Mouse (Mus musculus) erythroblast, embryonic 14.5 days (primary cell): ENCODE measurements at regions not wholly inside any gene's neighbourhood (a gene's known extent, or its start where the extent isn't known, plus 50 kb on each side); places are given as distances from the start of the nearest gene placed in this dataset.

Experiments
- GATA1 ChIP-seq: IDR thresholded peaks from 2 replicates; pipeline ENCODE4 v1.6.1; 2012; ENCODE audit warnings: low read length, inconsistent platforms, mixed read lengths
- TAL1 ChIP-seq: IDR thresholded peaks from 3 replicates; pipeline ENCODE4 v1.6.1; 2012; ENCODE audit warnings: low read length, inconsistent platforms, mixed read lengths

DNA sequence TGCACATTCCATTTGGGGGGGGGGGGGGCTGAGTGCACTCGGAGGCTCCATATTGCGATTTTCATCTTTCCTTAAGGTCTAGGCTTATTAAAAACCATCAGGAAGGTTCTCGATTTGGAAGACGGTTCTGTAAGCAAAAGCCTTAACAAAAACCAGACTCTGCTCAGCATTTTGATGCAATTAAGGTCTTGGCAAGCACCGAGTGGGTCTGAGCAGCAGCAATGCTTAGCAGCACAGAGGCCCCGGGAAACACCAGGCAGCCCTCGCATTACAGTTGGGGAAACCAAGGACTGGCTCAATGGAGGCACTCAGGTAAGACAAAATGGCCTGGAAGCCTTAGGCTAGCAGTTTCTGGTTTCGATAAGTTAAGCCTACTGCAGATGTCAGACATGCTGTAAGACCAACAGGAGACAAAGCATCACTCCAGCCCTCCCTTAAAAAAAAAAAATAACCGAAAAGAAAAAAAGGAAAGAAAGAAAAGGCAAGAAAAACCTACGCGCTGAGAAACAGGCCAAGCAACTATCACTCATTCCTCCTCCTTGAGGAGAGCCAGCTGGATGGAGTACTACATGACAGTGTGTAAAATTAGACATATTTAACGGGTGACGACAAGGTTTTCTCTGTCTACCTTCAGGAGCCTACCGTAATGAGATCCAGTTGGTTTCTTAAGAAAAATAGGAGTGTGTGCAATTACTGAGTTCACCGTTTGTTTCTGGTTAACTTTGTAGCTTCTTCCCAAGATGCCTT lies 436.3 kb upstream of the Zmiz1 start:
- no peak for TF ChIP-seq GATA1
- no peak for TF ChIP-seq TAL1
